Mouse (Mus musculus) C2C12 (cell line): ENCODE measurements around the gene Sox13.

Source experiments
- CEBPB ChIP-seq: IDR thresholded peaks from one replicate; pipeline ENCODE4 v1.6.1; 2011; ENCODE audit warnings: low read depth, mild to moderate bottlenecking, control low read depth, moderate library complexity
- CTCF ChIP-seq: IDR thresholded peaks from one replicate; pipeline ENCODE4 v1.5.1; 2011; ENCODE audit not compliant: control insufficient read depth, insufficient read depth, insufficient read length
- USF1 ChIP-seq: IDR thresholded peaks from one replicate; pipeline ENCODE4 v1.6.1; 2011; ENCODE audit warnings: low read depth, mild to moderate bottlenecking, control low read depth, moderate library complexity

DNA sequence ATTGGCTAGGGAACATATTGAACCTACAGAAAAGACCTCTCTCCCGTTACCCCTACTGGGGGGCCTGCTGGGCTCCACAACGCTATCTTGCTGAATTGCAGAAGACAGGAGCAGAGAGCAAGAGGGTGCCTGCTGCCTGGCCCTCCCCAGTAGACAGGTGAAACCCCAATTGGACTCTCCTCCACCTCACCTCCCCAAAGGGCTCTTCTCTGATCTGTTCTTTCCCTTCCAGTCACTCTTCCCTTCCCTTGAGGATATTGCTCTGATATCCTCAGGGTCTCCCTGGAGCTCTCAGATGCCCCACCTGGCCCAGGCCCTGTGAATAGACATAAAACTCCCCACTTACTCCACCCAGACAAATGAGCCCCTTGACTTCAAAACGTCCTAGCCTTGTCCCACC is 7.1 kb downstream of the Sox13 start:
- TF ChIP-seq CTCF (no peak), CEBPB (no peak), USF1 (no peak)
